Mouse (Mus musculus) thymus, postnatal 14 days (tissue): ENCODE results near the gene Krt86.
"Not testable (repeated sequence)": the region's sequence is repeated elsewhere in the genome, so short reads cannot be mapped to it uniquely, and the experiment has no call there.

Experiments used
- DNase-seq: peaks from one replicate; pipeline ENCODE4 v3.0.0; 2021

Krt86 gene

GRCm38 (mm10) chr15:101493713-101494112 is 20.4 kb downstream of the Krt86 start:
- DNase-seq, result no peak

- no peak for DNase-seq
Measured at GRCm38 (mm10) chr15:101494203-101494602, 20.9 kb downstream of the Krt86 start.

GRCm38 (mm10) chr15:101495266-101495665 is 22.0 kb downstream of the Krt86 start:
- no peak for DNase-seq

GRCm38 (mm10) chr15:101497181-101497580 is 23.9 kb downstream of the Krt86 start:
- peak; percentile 25 for DNase-seq

- DNase-seq, result no peak
Measured at GRCm38 (mm10) chr15:101506896-101507758, 33.8 kb downstream of the Krt86 start.

- DNase-seq, result no peak
Measured at GRCm38 (mm10) chr15:101508247-101508646, 35.0 kb downstream of the Krt86 start.

- not testable (repeated sequence) for DNase-seq
Measured at GRCm38 (mm10) chr15:101517161-101517560, 43.9 kb downstream of the Krt86 start, which contains the start of gene Gm49425. TSS of gene Gm49425 (minus strand) at chr15:101517261.

- DNase-seq, result peak; percentile 50
Measured at GRCm38 (mm10) chr15:101519792-101520191, 46.5 kb downstream of the Krt86 start.

- DNase-seq, result no peak
Measured at GRCm38 (mm10) chr15:101522556-101523232, 49.4 kb downstream of the Krt86 start.
